Mouse (Mus musculus): Measurements from ENCODE around the gene Nek4. TPM values are rescaled to one million over a fixed set of nuclear protein-coding genes. Genes with fewer than 3 reads are reported as not detected.
A peak's percentile ranks its signal among the peaks of the same experiment; 100 is the strongest.

Nek4 gene
- polyA plus RNA-seq, 1 experiment from 2014 or later, result 17.2 TPM

- Histone ChIP-seq H3K9me3 (no peaks in the 10 kb centered on the region), H3K9ac (replicated peaks) (no peak overlapping the region), H3K27ac (no peak overlapping the region), H3K27me3 (no peaks in the 10 kb centered on the region), H3K4me1 (replicated peaks) (no peaks in the 10 kb centered on the region), H3K4me2 (no peak overlapping the region), H3K36me3 (peaks cover 26% of the 10 kb centered on the region), H3K4me3 (replicated peaks) (no peak overlapping the region)
- no peak for ATAC-seq (ENCODE audit: insufficient number of reproducible peaks, insufficient read depth, low FRiP score, low TSS enrichment, low read depth)
- WGBS, result 88% methylated on average over 1 of the region's 1 CpGs
Measured at GRCm38 (mm10) chr14:30960366-30960765, 9.2 kb downstream of the Nek4 start.

GRCm38 (mm10) chr14:30974204-30974603, 23.0 kb downstream of the Nek4 start:
- Histone ChIP-seq H3K9ac (replicated peaks) (no peak overlapping the region), H3K4me2 (no peak overlapping the region), H3K36me3 (peaks cover 48% of the 10 kb centered on the region), H3K27me3 (no peaks in the 10 kb centered on the region), H3K4me1 (replicated peaks) (no peaks in the 10 kb centered on the region), H3K4me3 (replicated peaks) (no peak overlapping the region), H3K27ac (no peak overlapping the region), H3K9me3 (no peaks in the 10 kb centered on the region)
- ATAC-seq (ENCODE audit: insufficient number of reproducible peaks, insufficient read depth, low FRiP score, low TSS enrichment, low read depth), result no peak
- WGBS, result 88% methylated on average over 6 of the region's 6 CpGs

GRCm38 (mm10) chr14:30976222-30976621, 25.0 kb downstream of the Nek4 start:
- Histone ChIP-seq H3K9me3 (no peaks in the 10 kb centered on the region), H3K36me3 (peaks cover 42% of the 10 kb centered on the region), H3K27ac (no peak overlapping the region), H3K4me3 (replicated peaks) (no peak overlapping the region), H3K9ac (replicated peaks) (no peak overlapping the region), H3K4me1 (replicated peaks) (no peaks in the 10 kb centered on the region), H3K27me3 (no peaks in the 10 kb centered on the region), H3K4me2 (no peak overlapping the region)
- no peak for ATAC-seq (ENCODE audit: insufficient number of reproducible peaks, insufficient read depth, low FRiP score, low TSS enrichment, low read depth)
- 80% methylated on average over 3 of the region's 3 CpGs for WGBS

GRCm38 (mm10) chr14:30996417-30996816, 45.2 kb downstream of the Nek4 start:
- H3K4me2 ChIP-seq, result no peak overlapping the region
- no peak for ATAC-seq (ENCODE audit: insufficient number of reproducible peaks, insufficient read depth, low FRiP score, low TSS enrichment, low read depth)
- H3K9me3 ChIP-seq, result no peaks in the 10 kb centered on the region
- H3K9ac ChIP-seq (replicated peaks), result no peak overlapping the region
- H3K36me3 ChIP-seq, result peaks cover 21% of the 10 kb centered on the region
- H3K27ac ChIP-seq, result no peak overlapping the region
- H3K4me1 ChIP-seq (replicated peaks), result peaks cover 7% of the 10 kb centered on the region
- H3K4me3 ChIP-seq (replicated peaks), result no peak overlapping the region
- H3K27me3 ChIP-seq, result no peaks in the 10 kb centered on the region

- peak overlapping the region; percentile 80 for H3K4me2 ChIP-seq
- H3K4me1 ChIP-seq (replicated peaks), result peaks cover 12% of the 10 kb centered on the region
- peak overlapping the region; percentile 95 for H3K4me3 ChIP-seq (replicated peaks)
- no peaks in the 10 kb centered on the region for H3K27me3 ChIP-seq
- 64% methylated on average over 10 of the region's 10 CpGs for WGBS
- 0 out of 2 replicates have a peak overlapping the region, but pooled peaks have one; percentile 91 for H3K27ac ChIP-seq
- H3K9ac ChIP-seq (replicated peaks), result peak overlapping the region; percentile 89
- no peak for ATAC-seq (ENCODE audit: insufficient number of reproducible peaks, insufficient read depth, low FRiP score, low TSS enrichment, low read depth)
- H3K9me3 ChIP-seq, result no peaks in the 10 kb centered on the region
- peaks cover 25% of the 10 kb centered on the region for H3K36me3 ChIP-seq
Measured at GRCm38 (mm10) chr14:31000356-31000755, 49.2 kb downstream of the Nek4 start.

- peak overlapping the region; percentile 80 for H3K4me2 ChIP-seq
- peak overlapping the region; percentile 89 for H3K9ac ChIP-seq (replicated peaks)
- peaks cover 12% of the 10 kb centered on the region for H3K4me1 ChIP-seq (replicated peaks)
- no peaks in the 10 kb centered on the region for H3K9me3 ChIP-seq
- H3K36me3 ChIP-seq, result peaks cover 25% of the 10 kb centered on the region
- ATAC-seq (ENCODE audit: insufficient number of reproducible peaks, insufficient read depth, low FRiP score, low TSS enrichment, low read depth), result no peak
- H3K27ac ChIP-seq, result peak overlapping the region; percentile 91
- H3K4me3 ChIP-seq (replicated peaks), result peak overlapping the region; percentile 95
- H3K27me3 ChIP-seq, result no peaks in the 10 kb centered on the region
- under 1% methylated on average over 21 of the region's 21 CpGs for WGBS
Measured at GRCm38 (mm10) chr14:31000816-31001306, 49.7 kb downstream of the Nek4 start.

- no peaks in the 10 kb centered on the region for H3K9me3 ChIP-seq
- peaks cover 12% of the 10 kb centered on the region for H3K4me1 ChIP-seq (replicated peaks)
- peak within 1 kb of the TSS; percentile 95 for H3K4me3 ChIP-seq (replicated peaks)
- H3K9ac ChIP-seq (replicated peaks), result peak within 1 kb of the TSS; percentile 89
- peak; percentile 91 for ATAC-seq (ENCODE audit: insufficient number of reproducible peaks, insufficient read depth, low FRiP score, low TSS enrichment, low read depth)
- under 1% methylated on average over 84 of the region's 84 CpGs for WGBS
- H3K27ac ChIP-seq, result peak within 1 kb of the TSS; percentile 91
- H3K27me3 ChIP-seq, result no peaks in the 10 kb centered on the region
- H3K36me3 ChIP-seq, result peaks cover 24% of the 10 kb centered on the region
- H3K4me2 ChIP-seq, result peak within 1 kb of the TSS; percentile 80
Measured at GRCm38 (mm10) chr14:31001307-31002205, 50.4 kb downstream of the Nek4 start, which contains the start of the genes Glt8d1 and Spcs1. Glt8d1 (plus strand) TSS chr14:31001400. Spcs1 (minus strand) TSS chr14:31001672.

- H3K36me3 ChIP-seq, result peaks cover 33% of the 10 kb centered on the region
- H3K9me3 ChIP-seq, result no peaks in the 10 kb centered on the region
- H3K9ac ChIP-seq (replicated peaks), result no peak overlapping the region
- no peak for ATAC-seq (ENCODE audit: insufficient number of reproducible peaks, insufficient read depth, low FRiP score, low TSS enrichment, low read depth)
- no peaks in the 10 kb centered on the region for H3K27me3 ChIP-seq
- H3K4me1 ChIP-seq (replicated peaks), result peaks cover 12% of the 10 kb centered on the region
- WGBS, result 84% methylated on average over 2 of the region's 2 CpGs
- no peak overlapping the region for H3K4me2 ChIP-seq
- no peak overlapping the region for H3K27ac ChIP-seq
- H3K4me3 ChIP-seq (replicated peaks), result no peak overlapping the region
Measured at GRCm38 (mm10) chr14:31004527-31004926, 53.4 kb downstream of the Nek4 start.

GRCm38 (mm10) chr14:31006779-31007178, 55.6 kb downstream of the Nek4 start:
- ATAC-seq (ENCODE audit: insufficient number of reproducible peaks, insufficient read depth, low FRiP score, low TSS enrichment, low read depth), result no peak
- no peak overlapping the region for H3K9ac ChIP-seq (replicated peaks)
- H3K27me3 ChIP-seq, result no peaks in the 10 kb centered on the region
- no peak overlapping the region for H3K4me2 ChIP-seq
- H3K9me3 ChIP-seq, result no peaks in the 10 kb centered on the region
- H3K36me3 ChIP-seq, result peaks cover 54% of the 10 kb centered on the region
- H3K27ac ChIP-seq, result no peak overlapping the region
- WGBS, result 76% methylated on average over 5 of the region's 5 CpGs
- peaks cover 5% of the 10 kb centered on the region for H3K4me1 ChIP-seq (replicated peaks)
- H3K4me3 ChIP-seq (replicated peaks), result no peak overlapping the region

GRCm38 (mm10) chr14:31011588-31011987, 60.4 kb downstream of the Nek4 start:
- no peak overlapping the region for H3K4me3 ChIP-seq (replicated peaks)
- H3K36me3 ChIP-seq, result peaks cover 96% of the 10 kb centered on the region
- H3K4me1 ChIP-seq (replicated peaks), result no peaks in the 10 kb centered on the region
- H3K27ac ChIP-seq, result no peak overlapping the region
- H3K27me3 ChIP-seq, result no peaks in the 10 kb centered on the region
- no peak overlapping the region for H3K9ac ChIP-seq (replicated peaks)
- no peaks in the 10 kb centered on the region for H3K9me3 ChIP-seq
- H3K4me2 ChIP-seq, result no peak overlapping the region
- 93% methylated on average over 3 of the region's 3 CpGs for WGBS
- ATAC-seq (ENCODE audit: insufficient number of reproducible peaks, insufficient read depth, low FRiP score, low TSS enrichment, low read depth), result no peak

GRCm38 (mm10) chr14:31013928-31014327, 62.8 kb downstream of the Nek4 start:
- no peak overlapping the region for H3K27ac ChIP-seq
- no peak for ATAC-seq (ENCODE audit: insufficient number of reproducible peaks, insufficient read depth, low FRiP score, low TSS enrichment, low read depth)
- WGBS, result 97% methylated on average over 2 of the region's 2 CpGs
- H3K4me1 ChIP-seq (replicated peaks), result peaks cover 12% of the 10 kb centered on the region
- H3K36me3 ChIP-seq, result peaks cover 87% of the 10 kb centered on the region
- H3K4me3 ChIP-seq (replicated peaks), result no peak overlapping the region
- H3K9ac ChIP-seq (replicated peaks), result no peak overlapping the region
- no peaks in the 10 kb centered on the region for H3K9me3 ChIP-seq
- H3K27me3 ChIP-seq, result no peaks in the 10 kb centered on the region
- H3K4me2 ChIP-seq, result no peak overlapping the region
